Mouse (Mus musculus) heart, adult 2 months (tissue): ENCODE data around the gene Pla2g6. TPM values are rescaled to one million over a fixed set of nuclear protein-coding genes. Genes with fewer than 3 reads are reported as not detected.

Source experiments
- DNase-seq, 2 experiments: peaks; one replicate each; pipeline ENCODE4 v3.0.0; 2021
- H3K27ac ChIP-seq: fragments of 200-600 bp; 2 replicates; pipeline ENCODE4 v1.8.1; 2022
- H3K27me3 ChIP-seq: fragments of 200-500 bp; 2 replicates; pipeline ENCODE4 v1.6.1; 2012; ENCODE audit warnings: mild to moderate bottlenecking, low read length, inconsistent platforms, mixed read lengths; ENCODE audit not compliant: control insufficient read depth, insufficient read depth
- H3K36me3 ChIP-seq: fragments of 200-500 bp; 2 replicates; pipeline ENCODE4 v1.6.1; 2012; ENCODE audit warnings: low read length, inconsistent platforms; ENCODE audit not compliant: control insufficient read depth, insufficient read depth
- H3K4me1 ChIP-seq: fragments of 200-500 bp; 2 replicates; pipeline ENCODE4 v1.6.1; 2011; ENCODE audit warnings: low read length; ENCODE audit not compliant: control insufficient read depth, insufficient read depth
- H3K4me3 ChIP-seq: fragments of 200-600 bp; 2 replicates; pipeline ENCODE4 v1.8.1; 2022
- H3K79me2 ChIP-seq: fragments of 200-500 bp; replicated peaks from 2 replicates; pipeline ENCODE4 v1.6.1; 2012; ENCODE audit warnings: mild to moderate bottlenecking, inconsistent platforms, low read length, moderate library complexity, mixed read lengths; ENCODE audit not compliant: control insufficient read depth, insufficient read depth
- H3K9ac ChIP-seq: fragments of 200-500 bp; 2 replicates; pipeline ENCODE4 v1.6.1; 2012; ENCODE audit warnings: low read depth, mild to moderate bottlenecking, control low read depth, inconsistent platforms, low read length, mixed read lengths
- CTCF ChIP-seq: fragments of 200-600 bp; IDR thresholded peaks from 2 replicates; pipeline ENCODE4 v1.8.1; 2022; ENCODE audit warnings: antibody characterized with exemption, mild to moderate bottlenecking, moderate library complexity
- EP300 ChIP-seq: fragments of 200-500 bp; IDR thresholded peaks from 2 replicates; pipeline ENCODE4 v1.6.1; 2011; ENCODE audit warnings: low read depth, low read length, control low read depth; ENCODE audit not compliant: insufficient read depth
- POLR2A ChIP-seq: fragments of 200-500 bp; IDR thresholded peaks from 2 replicates; pipeline ENCODE4 v1.6.1; 2011; ENCODE audit warnings: mild to moderate bottlenecking, low read depth, low read length, control low read depth; ENCODE audit not compliant: insufficient read depth
- WGBS: fragments of 180-500 bp; shearing (Covaris S2); methylation state at CpG from one replicate; pipeline ENCODE4 v1.1.7; 2018; 5-methylcytosine and 5-hydroxymethylcytosine counted together
- intact Hi-C: fragments of 180-260 bp; cut with DNase I; formaldehyde crosslinking; loops from one replicate; pipeline ENCODE4 v1.15.1; 2025
- polyA plus RNA-seq: library from polyadenylated mRNA; depleted of rRNA; stranded (reverse); fragments of >200 nt; gene quantifications from 2 replicates; pipeline ENCODE4 v1.2.3, GENCODE M21; 2012
- total RNA-seq, 2 experiments: library from RNA; stranded (reverse); gene quantifications; 2 replicates each; pipeline ENCODE4 v1.2.3; 2021

Pla2g6 gene
- total and polyA plus RNA-seq, 3 experiments = 10.7 to 14.0 (median 11.0) TPM

- Histone ChIP-seq H3K27me3 (no peaks in the 10 kb centered on the region), H3K79me2 (no peaks in the 10 kb centered on the region), H3K4me1 (peaks cover 6% of the 10 kb centered on the region), H3K36me3 (no peaks in the 10 kb centered on the region), H3K9ac (no peak overlapping the region), H3K27ac (no peak overlapping the region), H3K4me3 (no peak overlapping the region)
- TF ChIP-seq EP300 = no peak
- no peak for TF ChIP-seq POLR2A
- no peak for TF ChIP-seq CTCF
- intact Hi-C loops = no loop called here
- DNase-seq = no peak
- WGBS = 59% methylated on average over 10 of the region's 10 CpGs
Observed at GRCm38 (mm10) chr15:79273020-79273419, 55.2 kb downstream of the Pla2g6 start.

- Histone ChIP-seq H3K27me3 (no peaks in the 10 kb centered on the region), H3K4me3 (peak overlapping the region; percentile 29; the same call in 1 of the 2 replicates), H3K79me2 (no peaks in the 10 kb centered on the region), H3K27ac (no peak overlapping the region), H3K4me1 (peaks cover 6% of the 10 kb centered on the region), H3K9ac (no peak overlapping the region), H3K36me3 (no peaks in the 10 kb centered on the region)
- WGBS = 16% methylated on average over 17 of the region's 17 CpGs
- intact Hi-C loops = no loop called here
- TF ChIP-seq POLR2A (no peak), EP300 (no peak), CTCF (peak; percentile 83)
- peak; percentile 27 to 61 for DNase-seq
Observed at GRCm38 (mm10) chr15:79271124-79271746, 57.0 kb downstream of the Pla2g6 start.

- H3K4me3 ChIP-seq = peak overlapping the region; percentile 29
- H3K27ac ChIP-seq = no peak overlapping the region
- TF ChIP-seq POLR2A = no peak
- TF ChIP-seq EP300 = no peak
- TF ChIP-seq CTCF = no peak
- DNase-seq = peak; percentile 83 to 87
- no peaks in the 10 kb centered on the region for H3K27me3 ChIP-seq
- peak overlapping the region; percentile 26 for H3K9ac ChIP-seq
- no peaks in the 10 kb centered on the region for H3K79me2 ChIP-seq
- no peaks in the 10 kb centered on the region for H3K36me3 ChIP-seq
- WGBS = 1% methylated on average over 33 of the region's 33 CpGs
- H3K4me1 ChIP-seq = peaks cover 6% of the 10 kb centered on the region
- intact Hi-C loops = no loop called here
Observed at GRCm38 (mm10) chr15:79270317-79271123, 57.7 kb downstream of the Pla2g6 start.

GRCm38 (mm10) chr15:79268521-79268920, 59.7 kb downstream of the Pla2g6 start:
- DNase-seq = no peak
- intact Hi-C loops = no loop called here
- Histone ChIP-seq H3K36me3 (no peaks in the 10 kb centered on the region), H3K27me3 (no peaks in the 10 kb centered on the region), H3K4me3 (no peak overlapping the region), H3K27ac (no peak overlapping the region), H3K9ac (no peak overlapping the region), H3K79me2 (no peaks in the 10 kb centered on the region), H3K4me1 (peaks cover 6% of the 10 kb centered on the region)
- WGBS = 6% methylated on average over 1 of the region's 1 CpGs
- TF ChIP-seq POLR2A (no peak), CTCF (no peak)

GRCm38 (mm10) chr15:79265384-79265783, 62.8 kb downstream of the Pla2g6 start:
- intact Hi-C loops = no loop called here
- H3K9ac ChIP-seq = no peak overlapping the region

GRCm38 (mm10) chr15:79263726-79264125, 64.5 kb downstream of the Pla2g6 start:
- TF ChIP-seq EP300 (no peak), POLR2A (no peak), CTCF (no peak)
- no peak overlapping the region for H3K27ac ChIP-seq
- H3K36me3 ChIP-seq = no peaks in the 10 kb centered on the region
- intact Hi-C loops = no loop called here
- no peak overlapping the region for H3K4me3 ChIP-seq
- DNase-seq = no peak
- H3K4me1 ChIP-seq = no peaks in the 10 kb centered on the region
- 93% methylated on average over 6 of the region's 6 CpGs for WGBS
- no peak overlapping the region for H3K9ac ChIP-seq
- H3K79me2 ChIP-seq = no peaks in the 10 kb centered on the region
- H3K27me3 ChIP-seq = peaks cover 5% of the 10 kb centered on the region; the same call in 1 of the 2 replicates

More at GRCm38 (mm10) chr15:79265384-79265783, 62.8 kb downstream of the Pla2g6 start:
- 69% methylated on average over 4 of the region's 4 CpGs for WGBS
- Histone ChIP-seq H3K27me3 (peaks cover 5% of the 10 kb centered on the region; the same call in 1 of the 2 replicates), H3K36me3 (no peaks in the 10 kb centered on the region), H3K79me2 (no peaks in the 10 kb centered on the region), H3K4me1 (peaks cover under 1% of the 10 kb centered on the region), H3K4me3 (no peak overlapping the region), H3K27ac (no peak overlapping the region)
- DNase-seq = no peak
- TF ChIP-seq EP300 = no peak
- TF ChIP-seq CTCF = no peak
- no peak for TF ChIP-seq POLR2A
